Mouse (Mus musculus) ovary, adult 2 months (tissue): Measurements from ENCODE around the gene Atp9a. TPM values are rescaled to one million over a fixed set of nuclear protein-coding genes. Genes with fewer than 3 reads are reported as not detected.

ENCODE experiments used
- polyA plus RNA-seq: library from polyadenylated mRNA; depleted of rRNA; stranded (reverse); fragments of >200 nt; gene quantifications from 2 replicates; pipeline ENCODE4 v1.2.3, GENCODE M21; 2012; rRNA removed

Atp9a gene
- polyA plus RNA-seq, result 97.0 and 107 TPM in 2 replicates

DNA sequence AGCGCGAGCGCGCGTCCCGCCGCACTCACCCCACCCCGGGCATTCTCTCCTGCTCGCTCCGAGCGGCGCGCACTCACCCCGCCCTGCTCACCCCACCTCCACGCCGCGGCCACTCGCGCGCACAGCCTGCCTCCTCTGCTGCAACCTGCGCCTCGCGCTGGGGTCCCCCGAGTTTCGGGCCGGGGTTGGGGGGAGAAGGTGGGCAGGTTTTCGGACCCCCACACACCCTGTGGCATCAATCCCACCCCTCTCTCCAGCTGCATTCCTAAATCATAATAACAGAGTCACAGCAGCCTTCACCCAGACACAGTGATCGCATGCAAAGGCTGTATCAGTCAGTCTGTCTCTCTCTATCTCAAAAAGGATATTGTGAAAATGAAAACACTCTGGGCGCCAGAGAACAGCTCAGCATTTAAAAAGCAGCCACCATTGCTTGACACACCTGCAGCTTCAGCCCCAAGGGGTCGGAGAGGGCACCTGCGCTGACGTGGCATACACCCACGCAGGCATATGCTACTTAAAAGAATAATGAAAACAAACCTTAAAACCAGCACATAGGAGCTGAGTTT, at the start of gene Atp9a:
Gene Atp9a, minus strand, starts transcription at position 351 of the 569 bp plus-strand sequence.

DNA sequence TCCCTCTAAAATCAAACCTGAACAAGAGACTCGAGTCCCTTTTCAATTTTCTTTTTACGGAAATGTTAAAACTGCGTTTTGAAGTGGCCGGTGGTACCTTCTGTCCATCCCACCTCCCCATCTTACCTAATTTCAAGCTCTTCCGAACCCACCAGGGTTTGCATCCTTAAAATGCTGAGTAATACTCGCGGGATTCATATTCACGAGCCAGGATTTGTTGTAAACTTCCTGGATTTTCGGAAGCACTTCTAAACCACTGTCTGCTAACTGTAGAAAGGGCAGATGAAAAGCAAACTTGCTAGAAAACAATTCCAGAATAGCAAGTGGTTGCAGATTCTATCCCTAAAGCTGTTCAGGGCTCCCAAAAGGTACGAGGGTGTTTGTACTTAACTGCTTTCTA, 25.4 kb upstream of the Atp9a start, which contains the start of gene Sall4:
Gene Sall4, minus strand, starts transcription at position 362 of the 400 bp plus-strand sequence.

DNA sequence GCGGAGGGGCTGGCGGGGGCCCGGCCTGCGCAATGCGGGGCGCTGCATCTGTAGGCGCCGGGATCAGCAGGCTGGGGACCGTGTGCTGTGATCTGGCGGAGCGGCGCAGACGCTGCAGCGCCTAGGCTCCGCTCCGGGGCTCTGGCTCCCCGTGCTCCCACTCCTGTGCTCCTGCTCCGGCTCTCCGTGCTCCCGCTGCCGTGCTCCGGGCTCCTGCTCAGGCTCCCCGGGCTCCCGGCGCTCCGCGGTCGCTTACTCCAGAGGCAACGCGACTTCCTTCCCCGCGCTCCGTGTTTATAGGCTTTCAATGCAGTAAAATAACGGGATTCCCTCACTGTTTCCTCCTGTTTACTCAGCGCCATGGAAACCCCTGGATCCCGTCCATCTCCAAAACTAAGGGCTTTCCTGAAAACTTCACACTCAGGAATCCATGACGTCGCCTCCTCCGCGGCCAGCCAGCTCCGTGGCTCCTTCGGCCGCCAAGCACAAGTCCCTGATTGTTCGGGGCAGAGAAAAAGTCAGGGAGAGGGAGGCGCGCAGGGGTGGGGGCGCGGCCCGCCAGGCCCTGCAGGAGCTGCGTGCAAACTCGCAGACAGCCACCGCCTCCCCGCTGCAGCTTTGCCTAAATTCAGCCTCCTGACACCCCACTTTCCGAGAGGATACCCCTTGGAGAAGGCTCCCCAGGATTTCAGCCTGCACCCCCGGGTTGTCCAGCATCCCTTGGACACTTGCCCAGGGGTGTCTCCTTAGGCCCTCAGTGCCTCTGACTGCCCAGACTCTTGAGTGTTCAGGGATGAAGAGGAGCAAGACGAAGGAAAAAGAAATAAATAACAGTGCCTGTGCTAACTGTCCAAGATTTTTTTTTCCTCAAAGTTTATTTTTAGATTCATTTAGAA, 140.5 kb downstream of the Atp9a start, which contains the start of gene Nfatc2:
Gene Nfatc2, minus strand, starts transcription at position 167 of the 896 bp plus-strand sequence.

Other genes with a start within 250 kb of the Atp9a start
- 2.6 and 2.9 TPM in 2 replicates for gene Nfatc2, start 140.8 kb downstream of the Atp9a start, polyA plus RNA-seq
- 3.2 and 3.6 TPM in 2 replicates for gene Sall4, start 25.5 kb upstream of the Atp9a start, polyA plus RNA-seq
- 40.9 and 45.2 TPM in 2 replicates for gene Zfp64, start 213.2 kb upstream of the Atp9a start, polyA plus RNA-seq